Mouse (Mus musculus) forebrain, embryonic 16.5 days (tissue): Measurements from ENCODE around the gene Adamtsl1. TPM values are rescaled to one million over a fixed set of nuclear protein-coding genes. Genes with fewer than 3 reads are reported as not detected.

ENCODE experiments used
- ATAC-seq: fragments of 200-750 bp; cut with Nextera tagmentation; 2 replicates; pipeline ENCODE4 v1.8.0; 2017; ENCODE audit warnings: mild to moderate bottlenecking, moderate library complexity
- H3K27ac ChIP-seq: fragments of 300-500 bp; sonication (generic); 2 replicates; pipeline ENCODE4 v1.5.1; 2014; ENCODE audit warnings: low read length, control low read depth
- H3K27me3 ChIP-seq: fragments of 300-500 bp; sonication (generic); replicated peaks from 2 replicates; pipeline ENCODE4 v1.6.1; 2014; ENCODE audit warnings: low read length; ENCODE audit not compliant: control insufficient read depth, insufficient read depth
- H3K36me3 ChIP-seq: fragments of 300-500 bp; sonication (generic); 2 replicates; pipeline ENCODE4 v1.6.1; 2014; ENCODE audit not compliant: control insufficient read depth, insufficient read depth
- H3K4me1 ChIP-seq: fragments of 300-500 bp; sonication (generic); replicated peaks from 2 replicates; pipeline ENCODE4 v1.6.1; 2014; ENCODE audit warnings: low read length; ENCODE audit not compliant: control insufficient read depth, insufficient read depth
- H3K4me2 ChIP-seq: fragments of 300-500 bp; sonication (generic); 2 replicates; pipeline ENCODE4 v1.6.1; 2014; ENCODE audit warnings: mild to moderate bottlenecking, low read length, control low read depth
- H3K4me3 ChIP-seq: fragments of 300-500 bp; sonication (generic); replicated peaks from 2 replicates; pipeline ENCODE4 v1.5.1; 2014; ENCODE audit warnings: mild to moderate bottlenecking, low read length, control low read depth
- H3K9ac ChIP-seq: fragments of 300-500 bp; sonication (generic); replicated peaks from 2 replicates; pipeline ENCODE4 v1.6.1; 2014; ENCODE audit warnings: low read depth, low read length, control low read depth
- H3K9me3 ChIP-seq: fragments of 300-500 bp; sonication (generic); 2 replicates; pipeline ENCODE4 v1.6.1; 2016; ENCODE audit warnings: low read length; ENCODE audit not compliant: control insufficient read depth
- WGBS: fragments of 180-500 bp; shearing (Covaris S2); extraction: QIAGEN DNeasy Blood & Tissue Kit; methylation state at CpG from one replicate; pipeline ENCODE4 v1.1.7; 2014; 5-methylcytosine and 5-hydroxymethylcytosine counted together
- polyA plus RNA-seq: library from polyadenylated mRNA; unstranded; fragments of >200 nt; fragmentation: Nextera tagmentation; extraction: Ambion mirVana; gene quantifications from 2 replicates; pipeline ENCODE4 v1.2.1, GENCODE M21; 2015

The Adamtsl1 gene
- polyA plus RNA-seq, 1 experiment from 2014 or later, result 6.7 TPM

DNA sequence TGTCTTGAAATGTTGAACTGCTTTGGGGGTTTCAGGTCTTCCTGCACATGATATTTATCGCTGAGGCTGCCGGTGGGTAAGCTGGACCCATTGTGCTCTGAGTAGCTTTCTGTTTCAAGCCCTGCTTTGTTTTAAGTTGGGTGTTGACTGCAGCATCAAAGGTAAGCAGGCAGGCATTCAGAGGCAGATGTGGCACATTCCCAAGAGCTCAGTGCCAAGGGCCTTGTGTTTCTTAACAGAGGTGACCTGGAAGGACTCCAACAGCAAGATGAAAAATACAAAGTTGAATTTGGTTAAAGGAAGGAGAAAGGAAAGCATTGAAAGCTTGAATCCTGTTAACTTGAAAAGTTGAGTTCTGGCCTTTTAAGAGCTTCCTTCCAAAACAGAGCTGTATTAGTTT, 402.1 kb downstream of the Adamtsl1 start:
- H3K9me3 ChIP-seq, result no peaks in the 10 kb centered on the region
- no peak overlapping the region for H3K4me3 ChIP-seq
- no peak overlapping the region for H3K27ac ChIP-seq
- no peak for ATAC-seq
- 11% methylated on average over 2 of the region's 2 CpGs for WGBS
- no peak overlapping the region for H3K4me2 ChIP-seq
- H3K4me1 ChIP-seq, result no peaks in the 10 kb centered on the region
- H3K36me3 ChIP-seq, result no peaks in the 10 kb centered on the region
- no peaks in the 10 kb centered on the region for H3K27me3 ChIP-seq
- no peak overlapping the region for H3K9ac ChIP-seq

DNA sequence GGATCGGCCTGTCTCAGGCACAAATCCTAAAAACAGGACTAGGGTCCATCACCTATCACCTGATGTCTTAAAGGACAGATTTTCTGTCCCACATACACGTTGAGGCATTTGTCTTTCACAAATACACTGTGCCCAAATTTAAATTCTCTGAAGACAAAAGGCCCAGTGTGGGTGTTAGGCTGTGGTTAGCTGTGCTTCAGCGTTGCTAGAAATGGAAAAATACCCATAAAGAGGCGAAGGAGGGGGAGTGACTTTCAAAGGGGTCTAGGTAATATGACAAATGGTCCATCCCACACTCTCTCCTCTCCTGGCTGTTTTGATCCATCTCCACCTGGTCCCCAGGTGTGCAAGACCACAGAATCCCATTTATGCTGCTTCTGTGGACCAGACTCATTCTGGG, 404.4 kb downstream of the Adamtsl1 start:
- Histone ChIP-seq H3K4me1 (no peaks in the 10 kb centered on the region), H3K4me2 (no peak overlapping the region), H3K4me3 (no peak overlapping the region), H3K27ac (no peak overlapping the region), H3K36me3 (no peaks in the 10 kb centered on the region), H3K27me3 (no peaks in the 10 kb centered on the region), H3K9me3 (no peaks in the 10 kb centered on the region), H3K9ac (no peak overlapping the region)
- WGBS, result 71% methylated on average over 4 of the region's 4 CpGs
- ATAC-seq, result no peak

DNA sequence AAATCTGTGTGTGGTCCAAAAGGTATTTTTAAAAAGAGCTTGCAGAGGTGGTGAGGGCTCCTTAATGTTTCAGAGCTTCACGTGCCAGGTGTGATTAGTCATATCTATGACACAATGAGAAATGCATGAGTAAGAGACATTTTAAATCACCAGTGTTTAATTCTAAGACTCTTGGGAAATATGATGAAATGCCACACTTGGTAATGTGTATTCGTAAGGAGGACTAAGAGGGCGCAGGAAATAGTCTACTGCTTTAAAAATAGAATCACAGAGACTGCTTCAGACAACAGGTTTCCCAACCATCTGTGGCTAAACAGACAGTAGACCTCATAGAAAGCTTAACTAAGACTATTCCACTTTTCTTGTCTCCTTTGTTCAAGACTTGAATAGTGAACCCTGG, 406.5 kb downstream of the Adamtsl1 start:
- Histone ChIP-seq H3K4me3 (no peak overlapping the region), H3K4me2 (no peak overlapping the region), H3K4me1 (no peaks in the 10 kb centered on the region), H3K27ac (no peak overlapping the region), H3K27me3 (no peaks in the 10 kb centered on the region), H3K9ac (no peak overlapping the region), H3K9me3 (no peaks in the 10 kb centered on the region), H3K36me3 (no peaks in the 10 kb centered on the region)
- WGBS, result 90% methylated on average over 3 of the region's 3 CpGs
- no peak for ATAC-seq

DNA sequence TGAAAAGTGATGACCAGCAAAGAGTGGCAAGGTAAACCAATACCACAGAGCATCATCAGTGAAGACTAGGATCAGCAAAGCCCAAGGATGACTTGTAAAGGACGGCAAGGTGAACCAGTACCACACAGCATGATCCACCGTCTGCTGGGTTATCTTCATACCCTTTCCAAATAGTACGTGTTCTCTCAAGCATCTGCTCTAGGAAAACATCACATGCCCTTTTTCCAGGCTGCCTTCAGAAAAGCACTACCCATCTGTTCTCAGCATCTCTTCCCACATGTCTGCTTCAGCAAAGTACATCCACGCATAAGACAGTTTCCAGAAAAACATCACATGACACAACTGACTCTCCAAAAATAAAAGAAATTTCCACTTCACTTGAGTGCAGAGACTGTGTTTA, 408.8 kb downstream of the Adamtsl1 start:
- 70% methylated on average over 4 of the region's 4 CpGs for whole genome bisulfite sequencing
- H3K4me1 ChIP-seq, result no peaks in the 10 kb centered on the region
- no peaks in the 10 kb centered on the region for H3K27me3 ChIP-seq
- no peak overlapping the region for H3K4me2 ChIP-seq
- no peak overlapping the region for H3K4me3 ChIP-seq
- no peaks in the 10 kb centered on the region for H3K9me3 ChIP-seq
- H3K36me3 ChIP-seq, result no peaks in the 10 kb centered on the region
- H3K27ac ChIP-seq, result no peak overlapping the region
- no peak overlapping the region for H3K9ac ChIP-seq
- ATAC-seq, result 0 out of 2 replicates have a peak, but pooled peaks have one; percentile 31

DNA sequence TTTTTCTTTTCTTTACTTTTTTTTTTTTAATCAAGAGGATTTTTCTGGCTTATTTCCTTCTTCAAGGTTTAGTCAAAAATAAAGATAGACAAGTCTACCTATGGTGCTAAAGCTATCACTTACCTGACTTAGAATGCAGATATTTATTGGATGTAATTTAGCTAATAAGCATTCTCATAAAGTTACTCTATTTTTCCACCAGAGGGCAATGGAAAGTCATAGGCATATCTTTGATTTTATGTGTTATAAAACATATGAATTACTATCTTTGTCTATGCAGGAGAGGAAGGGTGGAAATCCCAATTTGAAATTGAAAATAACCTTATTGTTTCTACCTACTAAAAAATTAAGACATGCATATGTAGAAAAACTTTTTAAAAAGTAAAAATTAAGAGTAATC, 418.2 kb downstream of the Adamtsl1 start:
- no peak for ATAC-seq
- H3K4me3 ChIP-seq, result no peak overlapping the region
- H3K27ac ChIP-seq, result no peak overlapping the region
- H3K9ac ChIP-seq, result no peak overlapping the region
- no peaks in the 10 kb centered on the region for H3K4me1 ChIP-seq
- H3K27me3 ChIP-seq, result no peaks in the 10 kb centered on the region
- H3K9me3 ChIP-seq, result no peaks in the 10 kb centered on the region
- no peaks in the 10 kb centered on the region for H3K36me3 ChIP-seq
- H3K4me2 ChIP-seq, result no peak overlapping the region

DNA sequence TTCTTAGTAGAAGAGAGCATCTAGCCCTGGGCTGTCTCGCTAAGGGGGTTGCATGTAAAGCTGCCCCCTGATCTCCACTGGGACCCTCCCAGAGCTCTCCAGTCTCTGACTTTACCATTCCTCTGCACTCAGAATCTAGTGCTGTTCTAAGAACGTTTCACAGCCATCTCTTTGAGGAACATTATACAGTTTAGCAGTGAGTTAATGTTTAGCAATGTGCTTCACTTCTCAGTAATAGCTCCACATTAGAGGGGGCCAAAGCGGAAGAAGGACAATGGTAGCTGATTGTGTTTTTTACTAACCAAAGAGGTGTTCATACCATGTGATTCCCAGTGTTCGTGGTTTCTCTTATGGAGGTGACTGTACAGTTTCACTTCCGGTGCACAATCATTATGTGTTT, 425.5 kb downstream of the Adamtsl1 start:
- ATAC-seq, result no peak
- H3K27me3 ChIP-seq, result no peaks in the 10 kb centered on the region

DNA sequence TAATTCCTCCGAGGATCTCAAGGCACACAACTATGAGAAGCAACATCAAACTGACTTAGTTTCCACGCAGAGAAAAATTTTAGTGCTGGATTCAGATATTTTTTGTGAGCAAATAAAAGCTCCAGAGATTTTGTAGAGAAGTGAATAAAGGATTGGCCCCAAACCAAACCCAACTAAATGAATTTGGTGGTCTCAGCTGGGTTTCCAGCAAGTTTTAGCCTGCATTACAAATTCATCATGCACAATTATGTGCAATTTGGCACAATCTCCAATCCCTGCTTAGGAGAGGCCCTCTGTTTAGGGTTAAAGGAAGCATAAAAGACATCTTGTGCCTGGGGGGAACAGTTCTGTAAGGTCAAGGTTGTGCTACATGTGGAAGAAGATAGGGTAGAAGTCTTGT, 427.9 kb downstream of the Adamtsl1 start:
- Histone ChIP-seq H3K4me3 (no peak overlapping the region), H3K9me3 (no peaks in the 10 kb centered on the region), H3K27ac (no peak overlapping the region), H3K4me2 (no peak overlapping the region), H3K9ac (no peak overlapping the region), H3K4me1 (no peaks in the 10 kb centered on the region), H3K27me3 (no peaks in the 10 kb centered on the region), H3K36me3 (no peaks in the 10 kb centered on the region)
- ATAC-seq, result no peak
- WGBS, result 79% methylated on average over 2 of the region's 2 CpGs

More for the DNA sequence above, 425.5 kb downstream of the Adamtsl1 start:
- Histone ChIP-seq H3K4me3 (no peak overlapping the region), H3K27ac (no peak overlapping the region), H3K9me3 (no peaks in the 10 kb centered on the region), H3K9ac (no peak overlapping the region), H3K36me3 (no peaks in the 10 kb centered on the region), H3K4me2 (no peak overlapping the region), H3K4me1 (no peaks in the 10 kb centered on the region)
- WGBS, result 86% methylated on average over 5 of the region's 5 CpGs

DNA sequence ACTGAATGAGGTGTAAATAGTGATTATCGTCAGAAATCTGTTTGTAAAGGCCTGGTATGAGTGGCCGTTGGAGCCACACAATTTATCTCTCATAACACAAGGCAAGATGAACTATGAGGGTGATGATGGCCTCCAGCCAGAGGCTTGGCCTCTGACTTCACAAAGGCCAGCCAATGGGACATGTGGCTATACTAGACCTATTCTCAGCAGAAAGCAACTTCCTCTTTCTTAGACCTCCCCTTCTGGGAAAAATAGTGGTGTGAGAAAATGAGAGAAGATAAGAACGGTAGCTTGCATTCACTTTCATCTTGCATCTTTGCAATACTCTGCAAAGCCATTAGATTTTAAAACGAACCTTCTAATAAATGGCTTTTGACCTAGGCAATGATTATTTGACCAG, 439.6 kb downstream of the Adamtsl1 start:
- no peak for ATAC-seq

DNA sequence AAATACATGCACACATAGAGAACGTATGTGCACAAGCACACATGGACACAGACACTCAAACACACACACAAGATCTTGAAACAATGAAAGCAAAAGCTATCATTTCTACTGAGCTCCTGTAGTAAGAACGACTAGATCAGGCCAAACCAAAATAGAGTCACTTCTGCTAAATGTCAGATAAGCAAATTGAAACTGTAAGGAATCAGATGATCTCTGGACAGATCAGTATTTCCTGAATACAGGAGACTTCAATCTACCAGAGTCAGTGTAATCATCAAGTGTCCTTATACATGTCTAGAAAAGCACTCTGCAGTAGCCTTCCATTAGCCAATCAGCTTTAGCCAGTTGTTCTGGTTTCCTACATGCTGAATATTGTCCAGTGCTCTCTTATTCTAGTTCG, 441.4 kb downstream of the Adamtsl1 start:
- no peaks in the 10 kb centered on the region for H3K4me1 ChIP-seq
- no peaks in the 10 kb centered on the region for H3K36me3 ChIP-seq
- H3K9ac ChIP-seq, result no peak overlapping the region
- no peaks in the 10 kb centered on the region for H3K27me3 ChIP-seq
- H3K27ac ChIP-seq, result no peak overlapping the region
- no peak overlapping the region for H3K4me3 ChIP-seq
- no peak for ATAC-seq
- WGBS, result 81% methylated on average over 3 of the region's 3 CpGs
- H3K9me3 ChIP-seq, result no peaks in the 10 kb centered on the region
- H3K4me2 ChIP-seq, result no peak overlapping the region

More for the DNA sequence above, 439.6 kb downstream of the Adamtsl1 start:
- Histone ChIP-seq H3K27ac (no peak overlapping the region), H3K36me3 (no peaks in the 10 kb centered on the region), H3K9me3 (no peaks in the 10 kb centered on the region), H3K9ac (no peak overlapping the region), H3K4me2 (no peak overlapping the region), H3K4me1 (no peaks in the 10 kb centered on the region), H3K4me3 (no peak overlapping the region), H3K27me3 (no peaks in the 10 kb centered on the region)
- WGBS, result 89% methylated on average over 4 of the region's 4 CpGs

DNA sequence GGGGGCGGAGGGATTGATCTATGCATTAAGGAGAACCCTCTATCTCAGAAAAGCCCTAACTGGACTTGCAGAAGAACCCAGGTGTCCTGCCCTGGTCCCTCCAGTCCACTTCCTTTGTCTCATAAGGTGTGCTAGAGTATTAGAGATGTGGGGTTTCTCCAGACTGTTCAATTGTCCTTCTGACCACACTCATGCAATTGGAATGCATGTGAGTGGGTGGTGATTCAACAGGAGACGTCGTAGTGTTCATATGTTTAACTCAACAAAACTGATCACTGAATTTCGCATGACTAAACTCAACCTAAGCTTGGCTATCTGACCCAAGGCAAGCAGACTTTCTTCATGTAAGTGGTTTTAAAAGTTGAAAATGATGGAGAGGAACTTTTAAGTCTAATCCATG, 443.3 kb downstream of the Adamtsl1 start:
- no peak overlapping the region for H3K4me3 ChIP-seq
- H3K36me3 ChIP-seq, result no peaks in the 10 kb centered on the region
- H3K4me2 ChIP-seq, result no peak overlapping the region
- H3K27ac ChIP-seq, result no peak overlapping the region
- H3K9me3 ChIP-seq, result no peaks in the 10 kb centered on the region
- H3K9ac ChIP-seq, result no peak overlapping the region
- WGBS, result 92% methylated on average over 4 of the region's 4 CpGs
- no peaks in the 10 kb centered on the region for H3K4me1 ChIP-seq
- ATAC-seq, result no peak
- no peaks in the 10 kb centered on the region for H3K27me3 ChIP-seq
